Mouse (Mus musculus) kidney, postnatal 4 days (tissue): Measurements from ENCODE around the gene Rab11b.

ENCODE experiments used
- DNase-seq, 2 experiments: peaks; one replicate each; pipeline ENCODE4 v3.0.0; 2021; ENCODE audit warnings: mixed read lengths in 2 of 2

Rab11b gene

GRCm38 (mm10) chr17:33714779-33715178 lies 45.6 kb downstream of the Rab11b start:
- no peak for DNase-seq

- no peak for DNase-seq
Measured at GRCm38 (mm10) chr17:33713271-33713670, 47.1 kb downstream of the Rab11b start.

- DNase-seq, result no peak
Measured at GRCm38 (mm10) chr17:33709834-33710233, 50.5 kb downstream of the Rab11b start.

- no peak for DNase-seq
Measured at GRCm38 (mm10) chr17:33703091-33703490, 57.2 kb downstream of the Rab11b start.

- DNase-seq, result no peak
Measured at GRCm38 (mm10) chr17:33702178-33702577, 58.2 kb downstream of the Rab11b start.

GRCm38 (mm10) chr17:33695471-33695870 lies 64.9 kb downstream of the Rab11b start:
- no peak for DNase-seq
